Mouse (Mus musculus) cortical plate, adult 2 months (tissue): ENCODE data around the gene Gdf11. TPM values are rescaled to one million over a fixed set of nuclear protein-coding genes. Genes with fewer than 3 reads are reported as not detected.

Source experiments
- H3K27ac ChIP-seq: fragments of 200-500 bp; 2 replicates; pipeline ENCODE4 v1.5.1; 2012; ENCODE audit warnings: low read length, control low read depth, inconsistent platforms; ENCODE audit not compliant: insufficient read depth
- H3K4me1 ChIP-seq: fragments of 200-500 bp; 2 replicates; pipeline ENCODE4 v1.6.1; 2011; ENCODE audit warnings: low read length; ENCODE audit not compliant: control insufficient read depth, insufficient read depth
- H3K4me3 ChIP-seq: fragments of 200-500 bp; 2 replicates; pipeline ENCODE4 v1.5.1; 2011; ENCODE audit warnings: mild to moderate bottlenecking, low read length, control low read depth; ENCODE audit not compliant: insufficient read depth
- CTCF ChIP-seq: fragments of 200-500 bp; IDR thresholded peaks from 2 replicates; pipeline ENCODE4 v1.5.1; 2011; ENCODE audit warnings: mild to moderate bottlenecking, control low read depth, low read length; ENCODE audit not compliant: insufficient read depth; ENCODE audit errors: extremely low read depth
- POLR2A ChIP-seq: fragments of 200-500 bp; IDR thresholded peaks from 2 replicates; pipeline ENCODE4 v1.6.1; 2011; ENCODE audit warnings: mild to moderate bottlenecking, low read length, control low read depth; ENCODE audit not compliant: insufficient read depth; ENCODE audit errors: extremely low read depth
- polyA plus RNA-seq: library from polyadenylated mRNA; depleted of rRNA; stranded (reverse); fragments of >200 nt; gene quantifications from 2 replicates; pipeline ENCODE4 v1.2.3, GENCODE M21; 2012; rRNA removed

Gene Gdf11
- polyA plus RNA-seq, 1 experiment, result 7.2 TPM

GRCm38 (mm10) chr10:128843260-128843659 is 48.3 kb downstream of the Gdf11 start:
- H3K27ac ChIP-seq, result no peak overlapping the region
- no peak for TF ChIP-seq CTCF
- TF ChIP-seq POLR2A, result no peak

GRCm38 (mm10) chr10:128840612-128841011 is 50.9 kb downstream of the Gdf11 start:
- TF ChIP-seq POLR2A (no peak), CTCF (no peak)
- H3K4me3 ChIP-seq, result no peak overlapping the region
- no peak overlapping the region for H3K27ac ChIP-seq
- H3K4me1 ChIP-seq, result no peaks in the 10 kb centered on the region

More at GRCm38 (mm10) chr10:128843260-128843659, 48.3 kb downstream of the Gdf11 start:
- Histone ChIP-seq H3K4me3 (no peak overlapping the region), H3K4me1 (no peaks in the 10 kb centered on the region)

- no peak for TF ChIP-seq CTCF
- no peak for TF ChIP-seq POLR2A
- no peak overlapping the region for H3K4me3 ChIP-seq
- H3K27ac ChIP-seq, result no peak overlapping the region
- no peaks in the 10 kb centered on the region for H3K4me1 ChIP-seq
Observed at GRCm38 (mm10) chr10:128839434-128839833, 52.1 kb downstream of the Gdf11 start.

GRCm38 (mm10) chr10:128837400-128837799 is 54.1 kb downstream of the Gdf11 start:
- no peak for TF ChIP-seq CTCF
- no peak for TF ChIP-seq POLR2A

More at GRCm38 (mm10) chr10:128837400-128837799, 54.1 kb downstream of the Gdf11 start:
- Histone ChIP-seq H3K4me3 (no peak overlapping the region), H3K4me1 (no peaks in the 10 kb centered on the region), H3K27ac (no peak overlapping the region)

Other genes with a start within 250 kb of the Gdf11 start
- 8.3 and 9.2 TPM in 2 replicates for gene Ikzf4, start 245.7 kb downstream of the Gdf11 start, polyA plus RNA-seq
- gene Suox, start 217.6 kb downstream of the Gdf11 start, polyA plus RNA-seq, result 11.3 and 12.1 TPM in 2 replicates
- gene Rab5b, start 195.5 kb downstream of the Gdf11 start, polyA plus RNA-seq, result 120 and 125 TPM in 2 replicates
- 0.61 and 0.66 TPM in 2 replicates for gene Pmel, start 187.5 kb downstream of the Gdf11 start, polyA plus RNA-seq
- gene Cdk2, start 186.7 kb downstream of the Gdf11 start, polyA plus RNA-seq, result 4.5 and 4.6 TPM in 2 replicates
- gene Dgka, start 146.9 kb downstream of the Gdf11 start, polyA plus RNA-seq, result 13.2 and 15.5 TPM in 2 replicates
- 39.4 and 41.1 TPM in 2 replicates for gene Pym1, start 143.8 kb downstream of the Gdf11 start, polyA plus RNA-seq
- 0.38 and 0.57 TPM in 2 replicates for gene Mmp19, start 100.8 kb downstream of the Gdf11 start, polyA plus RNA-seq
- gene Dnajc14, start 87.7 kb downstream of the Gdf11 start, polyA plus RNA-seq, result 23.0 and 23.9 TPM in 2 replicates
- gene Tmem198b, start 87.3 kb downstream of the Gdf11 start, polyA plus RNA-seq, result 12.7 and 13.8 TPM in 2 replicates
- gene Sarnp, start 74.4 kb downstream of the Gdf11 start, polyA plus RNA-seq, result 50.1 and 53.4 TPM in 2 replicates
- gene Ormdl2, start 70.1 kb downstream of the Gdf11 start, polyA plus RNA-seq, result 18.3 and 20.3 TPM in 2 replicates
- gene Cd63, start 9.3 kb upstream of the Gdf11 start, polyA plus RNA-seq, result 76.2 and 79.5 TPM in 2 replicates
- gene Rdh5, start 31.2 kb upstream of the Gdf11 start, polyA plus RNA-seq, result 12.7 and 13.0 TPM in 2 replicates
- 221 and 224 TPM in 2 replicates for gene Bloc1s1, start 32.3 kb upstream of the Gdf11 start, polyA plus RNA-seq
- 24.3 and 24.9 TPM in 2 replicates for gene Itga7, start 42.1 kb upstream of the Gdf11 start, polyA plus RNA-seq
- gene Mettl7b, start 69.3 kb upstream of the Gdf11 start, polyA plus RNA-seq, result not detected in 2 replicates
- not detected in 2 replicates for gene Olfr9, start 97.7 kb upstream of the Gdf11 start, polyA plus RNA-seq
- gene Olfr763, start 119.1 kb upstream of the Gdf11 start, polyA plus RNA-seq, result not detected in 2 replicates
- gene Olfr764-ps1, start 148.2 kb upstream of the Gdf11 start, polyA plus RNA-seq, result not detected in 2 replicates
- gene Olfr765, start 158.3 kb upstream of the Gdf11 start, polyA plus RNA-seq, result not detected in 2 replicates
- gene Olfr766-ps1, start 177.3 kb upstream of the Gdf11 start, polyA plus RNA-seq, result not detected in 2 replicates
- not detected in 2 replicates for gene Olfr767, start 191.2 kb upstream of the Gdf11 start, polyA plus RNA-seq
- gene Olfr768, start 207.7 kb upstream of the Gdf11 start, polyA plus RNA-seq, result not detected in 2 replicates
- gene Olfr769, start 226.1 kb upstream of the Gdf11 start, polyA plus RNA-seq, result not detected in 2 replicates
- gene Olfr770, start 247.3 kb upstream of the Gdf11 start, polyA plus RNA-seq, result not detected in 2 replicates